In genomic region chr13:63289687-63290086, GRCm38 (mm10) we compare ENCODE assay signal across 18 mouse cellular contexts.
DNase-seq lines count a peak whose midpoint lies in the region; ATAC-seq lines count a peak whose summit lies in the region.
"Had no signal": no experiment of that assay in that cellular context is flagged by ENCODE, and none has a peak within 500 bp of the region (broad histone marks: within the 10 kb centered on the region; RNA-seq: fewer than 3 reads in every experiment).

No protein-coding gene starts in this region.

- no peaks in the 10 kb centered on the region for H3K9me3 ChIP-seq in kidney, embryonic 15.5 days (replicated peaks)
- H3K9me3 ChIP-seq: forebrain, embryonic 10.5 days; liver, embryonic 13.5 days; midbrain, embryonic 10.5 days had no signal

- no peaks in the 10 kb centered on the region for H3K27me3 ChIP-seq in kidney, embryonic 15.5 days
- H3K27me3 ChIP-seq: liver, embryonic 13.5 days had no signal

- no peak overlapping the region for H3K4me2 ChIP-seq in kidney, embryonic 15.5 days
- H3K4me2 ChIP-seq: liver, embryonic 13.5 days; lung, embryonic 14.5 days had no signal

- DNase-seq in cerebellum, adult 18-20 months = peak; percentile 50 to 51
- no peak for DNase-seq in cerebellum, postnatal 4 days (ENCODE audit: low spot score in 2 of 2)
- DNase-seq in kidney, adult 11 months = no peak
- DNase-seq in brain, adult 2 months (ENCODE audit: low read depth, low spot score) = peak; percentile 63
- DNase-seq in forelimb bud, embryonic 11.5 days (ENCODE audit: low read depth, low spot score) = peak; percentile 46
- no peak for DNase-seq in lung, postnatal 36 days
- DNase-seq in yolk sac, embryonic 10.5 days (ENCODE audit: low spot score) = no peak
- DNase-seq: adrenal gland, adult 2 months; B cell, adult 2 months; cerebellum, adult 9-10 months; kidney, adult 18-20 months; layer of hippocampus, postnatal 36 days; liver, embryonic 13.5 days; lung, embryonic 14.5 days had no signal

- peaks cover 53% of the 10 kb centered on the region for H3K4me1 ChIP-seq in kidney, embryonic 15.5 days

- H3K36me3 ChIP-seq in kidney, embryonic 15.5 days = peaks cover 75% of the 10 kb centered on the region

- WGBS in kidney, embryonic 15.5 days = 49% methylated on average over 5 of the region's 5 CpGs

- peak overlapping the region; percentile 46; the same call in 1 of the 2 replicates for H3K27ac ChIP-seq in kidney, embryonic 15.5 days
- H3K27ac ChIP-seq: forebrain, embryonic 10.5 days; liver, embryonic 13.5 days; macrophage; midbrain, embryonic 10.5 days had no signal

- no peak for ATAC-seq in kidney, embryonic 15.5 days (replicated peaks; ENCODE audit: low FRiP score)

- no peak overlapping the region for H3K9ac ChIP-seq in kidney, embryonic 15.5 days
- H3K9ac ChIP-seq: liver, embryonic 13.5 days; lung, embryonic 14.5 days had no signal

- H3K4me3 ChIP-seq in kidney, embryonic 15.5 days (replicated peaks) = no peak overlapping the region
- H3K4me3 ChIP-seq: forebrain, embryonic 10.5 days; liver, embryonic 13.5 days; midbrain, embryonic 10.5 days had no signal

Comparison
In these comparisons a context has a peak if more than half of its experiments do, and no peak if none do; other contexts are left out.
1. DNase-seq: peak in cerebellum, adult 18-20 months (2 of 2), brain, adult 2 months (single experiment) and forelimb bud, embryonic 11.5 days (single experiment); none in cerebellum, postnatal 4 days (0 of 2), kidney, adult 11 months (single experiment), lung, postnatal 36 days (single experiment) and yolk sac, embryonic 10.5 days (single experiment).